ENCODE assay signal across 16 mouse cellular contexts in genomic region chr17:48299756-48300155, GRCm38 (mm10). TPM values are rescaled to one million over a fixed set of nuclear protein-coding genes. Genes with fewer than 3 reads are reported as not detected.
DNase-seq lines count a peak whose midpoint lies in the region; ATAC-seq and TF ChIP-seq lines count a peak whose summit lies in the region.
"Had no signal": no experiment of that assay in that cellular context is flagged by ENCODE, and none has a peak within 500 bp of the region (broad histone marks: within the 10 kb centered on the region; RNA-seq: fewer than 3 reads in every experiment).

No protein-coding gene starts in this region.

- no peaks in the 10 kb centered on the region for H3K4me1 ChIP-seq in lung, embryonic 14.5 days (ENCODE audit: insufficient read depth)
- H3K4me1 ChIP-seq in ES-Bruce4 (ENCODE audit: control insufficient read depth, insufficient read depth, low read length) = peaks cover 7% of the 10 kb centered on the region
- H3K4me1 ChIP-seq in liver, embryonic 14.5 days (replicated peaks; ENCODE audit: control insufficient read depth in 2 of 2, insufficient read depth in 2 of 2, low read length in 1 of 2) = peaks cover 20 to 41% of the 10 kb centered on the region in 2 experiments

- TF ChIP-seq CTCF in lung, embryonic 14.5 days (IDR thresholded peaks at IDR 0.05; ENCODE audit: low read depth) = no peak
- TF ChIP-seq CTCF in ES-Bruce4 (IDR thresholded peaks at IDR 0.05; ENCODE audit: low read depth, low read length) = no peak
- no peak for TF ChIP-seq CTCF in liver, embryonic 14.5 days (IDR thresholded peaks at IDR 0.05; ENCODE audit: low read depth)

- 42% methylated on average over 7 of the region's 7 CpGs for WGBS in lung, embryonic 14.5 days
- WGBS in liver, embryonic 14.5 days (ENCODE audit: insufficient replicate concordance) = 2% methylated on average over 7 of the region's 7 CpGs

- no peak for ATAC-seq in lung, embryonic 14.5 days (ENCODE audit: insufficient read depth)
- ATAC-seq in liver, embryonic 14.5 days (ENCODE audit: insufficient read depth) = peak; percentile 10; the same call in 1 of the 2 replicates
- ATAC-seq: forebrain, embryonic 14.5 days had no signal

- no peak for TF ChIP-seq EP300 in ES-Bruce4 (IDR thresholded peaks at IDR 0.05; ENCODE audit: insufficient read depth, low read depth, low read length)
- no peak for TF ChIP-seq EP300 in liver, embryonic 14.5 days (IDR thresholded peaks at IDR 0.05; ENCODE audit: low read depth)

- H3K9me3 ChIP-seq in lung, embryonic 14.5 days (ENCODE audit: low read depth, low read length) = no peaks in the 10 kb centered on the region
- H3K9me3 ChIP-seq in ES-Bruce4 (replicated peaks; ENCODE audit: control insufficient read depth, insufficient read depth, low read length, poor library complexity, severe bottlenecking) = no peaks in the 10 kb centered on the region
- no peaks in the 10 kb centered on the region for H3K9me3 ChIP-seq in liver, embryonic 14.5 days (ENCODE audit: control insufficient read depth, low read length)

- no peak for TF ChIP-seq POLR2A in ES-Bruce4 (IDR thresholded peaks at IDR 0.05; ENCODE audit: insufficient read depth, low read length)

- H3K27me3 ChIP-seq in lung, embryonic 14.5 days (ENCODE audit: insufficient read depth, low read length) = no peaks in the 10 kb centered on the region
- no peaks in the 10 kb centered on the region for H3K27me3 ChIP-seq in ES-Bruce4 (ENCODE audit: control insufficient read depth, insufficient read depth, low read length, poor library complexity, severe bottlenecking)
- H3K27me3 ChIP-seq in liver, embryonic 14.5 days (ENCODE audit: control insufficient read depth, insufficient read depth, low read length) = no peaks in the 10 kb centered on the region

- no peak overlapping the region for H3K4me3 ChIP-seq in lung, embryonic 14.5 days (ENCODE audit: low read depth, low read length)
- no peak overlapping the region for H3K4me3 ChIP-seq in ES-Bruce4 (ENCODE audit: low read depth, low read length)
- H3K4me3 ChIP-seq in liver, embryonic 14.5 days (ENCODE audit: insufficient read depth in 1 of 2, low read depth in 2 of 2, low read length in 2 of 2) = peak overlapping the region; percentile 67 to 92

- H3K27ac ChIP-seq in lung, embryonic 14.5 days (ENCODE audit: low read depth) = no peak overlapping the region
- peak overlapping the region; percentile 26 for H3K27ac ChIP-seq in ES-Bruce4 (ENCODE audit: insufficient read depth, low read length)
- peak overlapping the region; percentile 78 for H3K27ac ChIP-seq in liver, embryonic 14.5 days
- H3K27ac ChIP-seq: hindbrain, embryonic 14.5 days had no signal

- H3K36me3 ChIP-seq in lung, embryonic 14.5 days (ENCODE audit: insufficient read depth) = no peaks in the 10 kb centered on the region
- H3K36me3 ChIP-seq in ES-Bruce4 (ENCODE audit: control insufficient read depth, insufficient read depth, low read length, poor library complexity, severe bottlenecking) = no peaks in the 10 kb centered on the region
- H3K36me3 ChIP-seq in liver, embryonic 14.5 days (replicated peaks; ENCODE audit: control insufficient read depth, insufficient read depth, low read depth) = peaks cover 6% of the 10 kb centered on the region

- no peak overlapping the region for H3K9ac ChIP-seq in lung, embryonic 14.5 days
- H3K9ac ChIP-seq in ES-Bruce4 (ENCODE audit: low read depth, poor library complexity, severe bottlenecking) = no peak overlapping the region
- H3K9ac ChIP-seq in liver, embryonic 14.5 days (replicated peaks) = peak overlapping the region; percentile 86
- H3K9ac ChIP-seq: hindbrain, embryonic 14.5 days had no signal

- H3K4me2 ChIP-seq in lung, embryonic 14.5 days = peak overlapping the region; percentile 25; the same call in 1 of the 2 replicates
- peak overlapping the region; percentile 79 for H3K4me2 ChIP-seq in liver, embryonic 14.5 days (ENCODE audit: low read depth)
- H3K4me2 ChIP-seq: hindbrain, embryonic 14.5 days; midbrain, embryonic 11.5 days had no signal

- DNase-seq in lung, embryonic 14.5 days = no peak
- no peak for DNase-seq in lung, postnatal 4 days
- no peak for DNase-seq in liver, embryonic 14.5 days (ENCODE audit: low read depth in 3 of 3, low spot score in 3 of 3)
- DNase-seq in spleen, postnatal 36 days (ENCODE audit: low spot score in 2 of 2) = peak; percentile 77
- no peak for DNase-seq in embryo, embryonic 9.5 days (ENCODE audit: extremely low spot score)
- no peak for DNase-seq in layer of hippocampus, postnatal 36 days
- DNase-seq: adrenal gland, postnatal 10 days; cerebellum, adult 11 months; right cerebral cortex, adult 18-20 months had no signal

RNA-seq across cellular contexts. Expression of gene Treml2, which starts 0.5 kb away (rescaled TPM):
- polyA plus RNA-seq in lung, embryonic 14.5 days (2014; fragmentation: Nextera tagmentation; extraction: Ambion mirVana) = 0.12 and 0.43 TPM in 2 replicates
- polyA plus RNA-seq in ES-Bruce4 (2011; ENCODE audit: insufficient read depth, insufficient read length, low read depth, missing spikeins) = 0.70 and 0.79 TPM in 2 replicates
- 10.6 and 10.7 TPM in 2 replicates for polyA plus RNA-seq in liver, embryonic 14.5 days (2012; rRNA removed)
- 2.1 and 2.7 TPM in 2 replicates for polyA plus RNA-seq in liver, embryonic 14.5 days (2014; fragmentation: Nextera tagmentation; extraction: Ambion mirVana)
- under 1 TPM; 0.28 to 0.30 TPM for total RNA-seq in layer of hippocampus, postnatal 36 days (2021)
- polyA plus RNA-seq: forebrain, embryonic 14.5 days had no signal

RNA-seq across cellular contexts. Expression of gene B430306N03Rik, which starts 16.2 kb away (rescaled TPM):
- polyA plus RNA-seq in lung, embryonic 14.5 days (2014; fragmentation: Nextera tagmentation; extraction: Ambion mirVana) = 0.26 and 0.33 TPM in 2 replicates
- not detected in 2 replicates for polyA plus RNA-seq in ES-Bruce4 (2011; ENCODE audit: insufficient read depth, insufficient read length, low read depth, missing spikeins)
- 1.8 and 2.4 TPM in 2 replicates for polyA plus RNA-seq in liver, embryonic 14.5 days (2012; rRNA removed)
- polyA plus RNA-seq in liver, embryonic 14.5 days (2014; fragmentation: Nextera tagmentation; extraction: Ambion mirVana) = 1.9 and 2.6 TPM in 2 replicates
- under 1 TPM in 1 of 2 experiments, not detected in 1; 0.22 TPM for total RNA-seq in layer of hippocampus, postnatal 36 days (2021)
- polyA plus RNA-seq: forebrain, embryonic 14.5 days; neural tube, embryonic 11.5 days had no signal

RNA-seq across cellular contexts. Expression of gene Treml4, which starts 35.7 kb away (rescaled TPM):
- polyA plus RNA-seq in lung, embryonic 14.5 days (2014; fragmentation: Nextera tagmentation; extraction: Ambion mirVana) = 0.13 TPM in 1 of 2 replicates, not detected in the other
- not detected in 2 replicates for polyA plus RNA-seq in ES-Bruce4 (2011; ENCODE audit: insufficient read depth, insufficient read length, low read depth, missing spikeins)
- polyA plus RNA-seq in liver, embryonic 14.5 days (2012; rRNA removed) = 4.3 and 4.6 TPM in 2 replicates
- polyA plus RNA-seq in liver, embryonic 14.5 days (2014; fragmentation: Nextera tagmentation; extraction: Ambion mirVana) = 3.3 and 5.7 TPM in 2 replicates
- not detected for total RNA-seq in layer of hippocampus, postnatal 36 days (2021)

RNA-seq across cellular contexts. Expression of gene Trem2, which starts 46.4 kb away (rescaled TPM):
- polyA plus RNA-seq in lung, embryonic 14.5 days (2014; fragmentation: Nextera tagmentation; extraction: Ambion mirVana) = 6.2 and 6.5 TPM in 2 replicates
- polyA plus RNA-seq in ES-Bruce4 (2011; ENCODE audit: insufficient read depth, insufficient read length, low read depth, missing spikeins) = not detected in 2 replicates
- polyA plus RNA-seq in liver, embryonic 14.5 days (2012; rRNA removed) = 3.5 and 6.4 TPM in 2 replicates
- 2.9 and 3.1 TPM in 2 replicates for polyA plus RNA-seq in liver, embryonic 14.5 days (2014; fragmentation: Nextera tagmentation; extraction: Ambion mirVana)
- 1 to 10 TPM; 8.8 to 9.6 TPM for total RNA-seq in layer of hippocampus, postnatal 36 days (2021)

RNA-seq across cellular contexts. Expression of gene Trem3, which starts 52.2 kb away (rescaled TPM):
- 0.25 and 0.45 TPM in 2 replicates for polyA plus RNA-seq in lung, embryonic 14.5 days (2014; fragmentation: Nextera tagmentation; extraction: Ambion mirVana)
- polyA plus RNA-seq in ES-Bruce4 (2011; ENCODE audit: insufficient read depth, insufficient read length, low read depth, missing spikeins) = not detected in 2 replicates
- polyA plus RNA-seq in liver, embryonic 14.5 days (2012; rRNA removed) = 1.2 and 1.6 TPM in 2 replicates
- polyA plus RNA-seq in liver, embryonic 14.5 days (2014; fragmentation: Nextera tagmentation; extraction: Ambion mirVana) = 2.8 and 4.1 TPM in 2 replicates
- total RNA-seq in layer of hippocampus, postnatal 36 days (2021) = not detected
- total RNA-seq: liver, adult 2 months had no signal
- polyA plus RNA-seq: forebrain, embryonic 14.5 days; gonadal fat pad, adult 2 months; hindbrain, embryonic 14.5 days; midbrain, embryonic 11.5 days; neural tube, embryonic 11.5 days had no signal

Comparison
In these comparisons a context has a peak if more than half of its experiments do, and no peak if none do; other contexts are left out.
1. DNase-seq: peak in spleen, postnatal 36 days (2 of 2); none in lung, embryonic 14.5 days (single experiment), lung, postnatal 4 days (0 of 2), liver, embryonic 14.5 days (0 of 3), embryo, embryonic 9.5 days (single experiment) and layer of hippocampus, postnatal 36 days (0 of 2).
2. H3K4me3 ChIP-seq: peak in liver, embryonic 14.5 days (2 of 2); none in lung, embryonic 14.5 days (single experiment) and ES-Bruce4 (single experiment).